Mouse (Mus musculus): ENCODE measurements around the gene Lhx2.

The Lhx2 gene

GRCm38 (mm10) chr2:38338990-38339909 is at the start of gene Lhx2:
TSS of gene Lhx2 (plus strand) at chr2:38339281.
- DNase-seq (ENCODE audit: low read depth, low spot score) = no peak

GRCm38 (mm10) chr2:38291526-38291925 is 47.6 kb upstream of the Lhx2 start:
- no peak for DNase-seq (ENCODE audit: low read depth, low spot score)

GRCm38 (mm10) chr2:38295939-38296338 is 43.1 kb upstream of the Lhx2 start:
- no peak for DNase-seq (ENCODE audit: low read depth, low spot score)

- no peak for DNase-seq (ENCODE audit: low read depth, low spot score)
Observed at GRCm38 (mm10) chr2:38300941-38301340, 38.1 kb upstream of the Lhx2 start.

GRCm38 (mm10) chr2:38305152-38305551 is 33.9 kb upstream of the Lhx2 start:
- no peak for DNase-seq (ENCODE audit: low read depth, low spot score)

- no peak for DNase-seq (ENCODE audit: low read depth, low spot score)
Observed at GRCm38 (mm10) chr2:38312921-38313320, 26.2 kb upstream of the Lhx2 start.

GRCm38 (mm10) chr2:38313399-38313798 is 25.7 kb upstream of the Lhx2 start:
- no peak for DNase-seq (ENCODE audit: low read depth, low spot score)

- DNase-seq (ENCODE audit: low read depth, low spot score) = no peak
Observed at GRCm38 (mm10) chr2:38319086-38319485, 20.0 kb upstream of the Lhx2 start.

- no peak for DNase-seq (ENCODE audit: low read depth, low spot score)
Observed at GRCm38 (mm10) chr2:38320911-38321310, 18.2 kb upstream of the Lhx2 start.

- no peak for DNase-seq (ENCODE audit: low read depth, low spot score)
Observed at GRCm38 (mm10) chr2:38323380-38323779, 15.7 kb upstream of the Lhx2 start.

GRCm38 (mm10) chr2:38326671-38327070 is 12.4 kb upstream of the Lhx2 start:
- DNase-seq (ENCODE audit: low read depth, low spot score) = no peak

- DNase-seq (ENCODE audit: low read depth, low spot score) = no peak
Observed at GRCm38 (mm10) chr2:38333586-38334119, 5.4 kb upstream of the Lhx2 start.

GRCm38 (mm10) chr2:38336606-38337005 is 2.5 kb upstream of the Lhx2 start:
- DNase-seq (ENCODE audit: low read depth, low spot score) = no peak

GRCm38 (mm10) chr2:38337091-38337640 is 1.9 kb upstream of the Lhx2 start:
- no peak for DNase-seq (ENCODE audit: low read depth, low spot score)

GRCm38 (mm10) chr2:38337681-38338080 is 1.4 kb upstream of the Lhx2 start:
- DNase-seq (ENCODE audit: low read depth, low spot score) = no peak

GRCm38 (mm10) chr2:38338348-38338932 is 641 bp upstream of the Lhx2 start:
- DNase-seq (ENCODE audit: low read depth, low spot score) = no peak

GRCm38 (mm10) chr2:38339910-38340625 is 987 bp downstream of the Lhx2 start:
- no peak for DNase-seq (ENCODE audit: low read depth, low spot score)

GRCm38 (mm10) chr2:38340626-38341200 is 1.6 kb downstream of the Lhx2 start:
- no peak for DNase-seq (ENCODE audit: low read depth, low spot score)

- no peak for DNase-seq (ENCODE audit: low read depth, low spot score)
Observed at GRCm38 (mm10) chr2:38343573-38343972, 4.5 kb downstream of the Lhx2 start.

- DNase-seq (ENCODE audit: low read depth, low spot score) = no peak
Observed at GRCm38 (mm10) chr2:38344727-38345126, 5.6 kb downstream of the Lhx2 start.

GRCm38 (mm10) chr2:38346417-38346816 is 7.3 kb downstream of the Lhx2 start:
- DNase-seq (ENCODE audit: low read depth, low spot score) = no peak
